Mouse (Mus musculus): ENCODE data around the gene Nup107.

- no peak for TF ChIP-seq CTCF (IDR thresholded peaks at IDR 0.05; ENCODE audit: extremely low read depth, insufficient read depth, low read length)
- no peak for TF ChIP-seq POLR2A (IDR thresholded peaks at IDR 0.05; ENCODE audit: extremely low read depth, insufficient read depth, low read length)
Observed at GRCm38 (mm10) chr10:117751282-117751610, 41.3 kb downstream of the Nup107 start.

Measured in cortical plate, adult 2 months (tissue).